Mouse (Mus musculus) cerebellum, postnatal 25 days (tissue): Measurements from ENCODE around the gene Nat8f1.
"Not testable (repeated sequence)": the region's sequence is repeated elsewhere in the genome, so short reads cannot be mapped to it uniquely, and the experiment has no call there.

Source experiments
- DNase-seq, 2 experiments: peaks; one replicate each; pipeline ENCODE4 v3.0.0; 2021; ENCODE audit warnings: mixed read lengths in 2 of 2

Gene Nat8f1

DNA sequence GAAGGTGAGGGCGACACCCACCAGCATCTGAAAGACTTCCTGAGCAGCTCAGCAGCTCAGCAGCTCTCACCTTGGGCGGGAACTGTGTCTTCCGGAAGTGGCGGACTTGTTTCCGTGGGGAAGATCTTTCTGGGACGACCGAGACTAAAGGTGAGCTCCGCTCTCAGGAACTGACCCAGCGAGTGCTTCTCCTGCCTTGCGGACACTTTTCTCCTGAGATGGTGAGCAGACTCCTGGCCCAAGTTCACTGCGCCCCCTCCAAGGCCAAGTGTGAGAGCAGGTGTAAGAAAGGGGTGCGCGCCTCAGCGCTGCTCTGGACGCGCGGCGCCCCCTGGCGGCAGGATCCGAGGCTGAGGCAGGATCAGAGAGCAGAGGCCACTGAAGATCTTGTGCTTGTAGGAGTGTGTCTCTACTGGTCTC is 10.8 kb downstream of the Nat8f1 start, which contains the start of gene Nat8f4:
Gene Nat8f4, minus strand, starts transcription at position 243 of the 420 bp plus-strand sequence.
- peak; percentile 89 to 91 for DNase-seq

DNA sequence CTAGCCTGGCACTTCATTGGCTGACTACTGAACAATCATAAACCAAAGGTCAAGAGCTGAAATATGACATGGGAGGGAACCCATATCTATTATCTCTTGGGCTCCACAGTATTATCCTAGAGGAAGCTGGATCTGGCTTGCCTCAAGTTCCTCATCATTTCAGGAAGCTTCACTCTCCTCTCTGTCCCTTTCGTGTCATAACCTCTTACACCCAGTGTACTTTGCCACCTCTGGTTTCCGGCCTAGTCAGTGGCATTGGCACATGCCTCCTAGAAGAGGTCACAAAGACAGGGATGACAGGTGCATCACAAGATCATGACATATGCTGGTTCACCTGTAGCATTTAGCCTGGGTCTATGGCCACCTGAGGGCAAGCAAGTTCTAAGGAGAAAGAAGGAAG is 13.2 kb downstream of the Nat8f1 start:
- DNase-seq, result no peak

DNA sequence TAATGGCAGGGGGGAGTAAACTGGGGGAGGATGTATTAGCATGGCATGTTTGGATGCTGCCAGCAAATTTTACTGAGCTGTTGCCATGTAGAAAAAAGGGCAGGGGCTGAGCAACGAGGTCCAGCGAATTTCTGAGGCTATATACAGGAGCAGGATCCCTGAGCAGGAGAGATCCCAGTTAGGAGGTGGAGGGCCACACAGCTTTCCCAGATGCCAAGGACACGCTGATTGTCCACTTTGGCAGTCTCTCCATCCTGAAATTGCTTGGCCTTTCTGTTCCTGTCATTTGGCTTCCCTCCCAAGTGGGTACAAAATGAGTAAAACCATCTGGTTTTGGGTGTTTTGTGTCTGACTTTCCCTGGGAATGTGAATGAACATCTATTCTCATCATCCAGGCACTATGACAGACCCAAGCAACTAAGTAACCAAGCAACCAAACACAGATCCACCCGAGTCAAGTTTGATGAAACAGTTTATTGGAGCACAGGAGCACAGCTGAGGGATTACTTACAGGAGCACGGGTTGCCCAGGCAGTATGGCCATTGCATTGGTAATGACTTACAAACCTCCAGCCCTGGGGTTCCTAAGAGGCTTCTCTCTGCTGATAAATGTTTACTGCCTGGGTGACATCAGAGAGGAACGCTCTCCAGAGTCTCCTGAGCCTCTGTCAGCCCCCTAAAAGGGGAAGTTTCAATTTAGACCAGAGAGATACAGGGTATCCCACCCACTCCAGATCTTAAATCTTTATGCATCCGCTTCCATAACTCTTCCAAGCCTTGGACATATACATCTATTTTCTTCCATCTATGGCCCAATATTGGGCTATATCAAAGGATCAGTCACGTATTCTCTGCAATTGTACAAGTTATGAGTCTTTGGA is 16.7 kb downstream of the Nat8f1 start:
- not testable (repeated sequence) for DNase-seq

DNA sequence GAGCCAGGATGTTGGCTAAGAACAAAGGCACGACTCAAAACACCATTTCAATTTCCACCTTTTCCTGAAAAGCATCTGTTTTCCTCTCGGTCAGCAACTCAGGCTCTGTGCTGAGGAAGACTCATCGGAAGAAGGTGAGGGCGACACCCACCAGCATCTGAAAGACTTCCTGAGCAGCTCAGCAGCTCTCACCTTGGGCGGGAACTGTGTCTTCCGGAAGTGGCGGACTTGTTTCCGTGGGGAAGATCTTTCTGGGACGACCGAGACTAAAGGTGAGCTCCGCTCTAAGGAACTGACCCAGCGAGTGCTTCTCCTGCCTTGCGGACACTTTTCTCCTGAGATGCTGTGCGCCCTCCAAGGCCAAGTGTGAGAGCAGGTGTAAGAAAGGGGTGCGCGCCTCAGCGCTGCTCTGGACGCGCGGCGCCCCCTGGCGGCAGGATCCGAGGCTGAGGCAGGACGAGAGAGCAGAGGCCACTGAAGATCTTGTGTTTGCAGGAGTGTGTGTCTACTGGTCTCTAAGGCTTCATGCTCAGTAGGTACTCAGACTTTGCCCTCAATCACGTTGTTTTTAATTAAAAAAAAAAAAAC is 20.3 kb downstream of the Nat8f1 start:
- DNase-seq, result peak; percentile 50 to 68

DNA sequence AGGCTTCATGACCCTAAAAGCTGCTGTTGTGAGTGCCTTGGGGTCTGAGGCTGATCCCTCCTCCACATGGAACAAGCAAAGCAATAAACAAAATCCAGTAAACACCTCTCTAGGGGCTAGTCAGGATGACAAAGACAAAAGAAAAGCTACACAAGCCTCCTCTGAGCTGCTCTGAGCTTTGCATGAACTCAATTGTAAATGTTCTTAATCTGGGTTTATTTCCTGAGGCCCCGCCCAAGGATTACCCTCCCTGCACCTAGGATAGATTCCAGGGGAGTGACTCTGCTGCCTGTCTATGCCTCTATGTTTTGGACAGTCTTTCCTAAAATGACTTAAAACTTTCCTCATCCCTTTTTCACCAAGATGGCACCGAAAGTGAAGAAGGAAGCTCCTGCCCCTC is 26.5 kb downstream of the Nat8f1 start:
- DNase-seq, result no peak

DNA sequence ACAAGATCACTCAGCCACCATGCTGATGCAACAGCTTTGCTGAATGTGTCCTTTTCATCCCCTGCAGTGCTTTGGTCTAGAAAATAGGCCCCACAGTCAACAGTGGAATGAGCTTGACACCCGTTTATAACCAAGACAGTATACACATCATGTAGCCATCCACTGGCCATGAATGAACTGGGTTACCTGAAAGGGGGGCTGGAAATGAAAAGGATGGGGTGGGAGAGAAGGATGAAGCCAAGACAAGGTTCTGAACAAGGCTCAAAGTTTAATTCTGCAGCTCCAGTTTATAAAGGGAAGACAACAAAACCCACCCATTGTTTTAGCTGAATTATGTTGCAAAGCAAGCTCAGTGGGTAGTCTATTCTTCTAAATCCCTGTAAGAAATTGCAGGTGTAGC is 31.2 kb downstream of the Nat8f1 start:
- DNase-seq, result no peak

DNA sequence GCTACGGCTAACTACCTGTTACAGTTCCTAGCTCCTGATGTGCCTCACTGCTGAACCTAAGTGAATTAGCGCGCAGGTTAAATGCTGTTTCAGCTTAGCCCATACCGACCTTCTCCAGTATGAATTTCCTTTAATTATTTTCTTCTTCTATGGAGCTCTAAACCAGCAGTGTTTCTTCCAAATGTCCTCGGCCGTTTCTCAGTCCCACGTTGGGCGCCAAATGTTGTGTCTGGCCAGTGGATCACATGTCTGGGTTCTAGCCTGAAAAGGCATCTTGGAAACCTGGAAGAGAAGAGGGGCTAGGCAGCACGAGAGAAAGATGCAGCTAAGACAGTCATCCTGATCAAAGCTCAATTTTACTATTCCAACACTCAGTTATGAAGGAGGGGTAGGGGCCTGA is 32.2 kb downstream of the Nat8f1 start:
- not testable (repeated sequence) for DNase-seq

DNA sequence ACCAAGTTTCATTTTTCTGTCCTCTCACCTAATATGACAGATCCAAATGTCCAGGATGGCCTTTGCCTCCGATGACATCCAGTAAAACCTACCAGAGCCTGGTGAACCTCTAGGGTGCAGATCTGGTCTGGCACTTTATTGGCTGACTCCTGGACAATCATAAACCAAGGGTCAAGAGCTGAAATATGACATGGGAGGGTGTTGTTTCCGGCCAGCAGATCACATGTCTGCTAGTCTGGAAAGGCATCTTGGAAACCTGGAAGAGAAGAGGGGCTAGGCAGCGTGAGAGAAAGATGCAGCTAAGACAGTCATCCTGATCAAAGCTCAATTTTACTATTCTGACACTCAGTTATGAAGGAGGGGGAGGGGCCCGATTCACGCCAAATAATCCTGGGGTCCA is 46.5 kb downstream of the Nat8f1 start, which contains the start of gene Nat8f2:
Gene Nat8f2, minus strand, starts transcription at position 153 of the 400 bp plus-strand sequence.
- DNase-seq, result not testable (repeated sequence)

DNA sequence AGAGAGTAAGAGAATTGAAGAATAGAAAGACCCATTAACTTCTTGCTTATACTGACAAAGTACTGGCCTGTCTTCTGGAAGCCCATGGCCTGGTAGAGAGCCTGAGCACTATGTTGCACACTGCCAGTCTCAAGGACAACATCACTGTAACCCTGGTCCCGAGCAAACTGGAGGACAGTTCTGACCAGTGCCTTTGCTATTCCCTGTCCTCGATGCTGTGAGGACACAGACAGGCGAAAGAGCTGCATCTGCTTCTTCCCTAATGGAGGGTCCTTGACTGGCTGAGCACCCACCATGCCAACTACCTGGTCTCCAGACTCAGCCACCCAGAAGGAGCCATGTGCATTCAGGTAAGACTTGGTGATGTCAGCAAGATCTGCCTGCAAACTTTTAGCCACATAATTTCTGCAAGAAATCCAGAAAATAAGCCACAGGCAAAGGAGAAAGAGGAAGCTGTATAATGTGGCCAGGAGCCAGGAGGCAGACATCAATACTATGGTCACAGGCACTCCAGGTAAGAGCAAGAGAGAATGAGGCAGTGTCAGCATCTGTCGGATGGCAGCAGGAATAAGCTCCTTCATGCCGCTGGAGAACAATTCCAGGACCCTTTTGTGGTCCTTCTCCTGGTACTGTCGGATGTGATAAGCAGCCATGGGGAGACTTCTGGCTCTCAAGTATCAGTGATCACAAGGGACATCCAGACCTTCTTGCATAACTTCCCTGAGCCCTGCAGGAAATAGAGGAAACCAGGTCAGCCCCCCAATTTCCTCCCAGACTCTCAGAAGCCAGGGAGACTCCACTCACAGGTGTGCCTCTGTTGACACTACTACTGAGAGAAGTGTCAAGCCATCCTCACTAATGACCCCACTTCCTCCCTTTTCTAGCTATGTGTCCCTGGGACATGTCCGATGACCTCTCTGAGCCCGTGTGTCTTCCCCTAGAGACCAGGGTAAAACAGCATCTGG is 47.5 kb downstream of the Nat8f1 start:
- DNase-seq, result no peak

DNA sequence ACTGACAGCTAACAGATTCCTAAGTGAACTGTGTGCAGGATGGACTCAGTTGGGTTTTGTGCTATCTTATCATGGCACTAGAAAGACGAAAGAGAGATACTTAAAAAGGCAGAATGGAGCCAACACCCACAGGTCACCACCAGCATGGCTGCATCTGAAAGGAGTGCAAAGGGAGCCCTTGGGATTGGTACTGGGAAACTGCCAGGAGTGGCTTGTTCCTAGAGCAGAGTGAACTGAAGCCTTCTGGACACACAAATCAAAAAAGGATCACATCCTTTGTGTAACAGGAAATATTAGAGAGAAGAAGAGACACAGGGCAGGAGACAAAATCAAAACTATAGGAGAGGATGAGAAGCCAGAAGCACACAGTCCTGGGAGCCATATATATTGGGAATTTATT is 48.5 kb downstream of the Nat8f1 start:
- DNase-seq, result not testable (repeated sequence)

DNA sequence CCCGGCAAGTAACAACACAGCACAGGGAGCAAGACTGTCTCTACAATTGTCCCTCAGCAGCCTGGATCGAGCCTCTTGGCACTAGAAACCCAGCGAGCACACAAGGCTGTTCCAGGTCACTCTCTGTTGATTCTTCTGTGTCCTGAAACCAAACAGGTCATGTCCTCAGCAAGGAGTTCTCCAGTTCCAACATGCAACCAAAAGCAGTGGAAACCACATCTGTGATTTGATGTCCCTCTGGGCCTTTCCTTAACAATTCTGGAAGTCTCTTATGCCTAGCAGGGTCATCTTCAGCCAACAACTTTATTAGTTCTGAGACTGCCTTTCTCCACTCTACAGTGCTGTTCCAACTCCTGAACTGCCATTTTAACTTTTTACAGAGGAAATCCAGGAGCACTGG is 49.3 kb downstream of the Nat8f1 start:
- DNase-seq, result not testable (repeated sequence)

DNA sequence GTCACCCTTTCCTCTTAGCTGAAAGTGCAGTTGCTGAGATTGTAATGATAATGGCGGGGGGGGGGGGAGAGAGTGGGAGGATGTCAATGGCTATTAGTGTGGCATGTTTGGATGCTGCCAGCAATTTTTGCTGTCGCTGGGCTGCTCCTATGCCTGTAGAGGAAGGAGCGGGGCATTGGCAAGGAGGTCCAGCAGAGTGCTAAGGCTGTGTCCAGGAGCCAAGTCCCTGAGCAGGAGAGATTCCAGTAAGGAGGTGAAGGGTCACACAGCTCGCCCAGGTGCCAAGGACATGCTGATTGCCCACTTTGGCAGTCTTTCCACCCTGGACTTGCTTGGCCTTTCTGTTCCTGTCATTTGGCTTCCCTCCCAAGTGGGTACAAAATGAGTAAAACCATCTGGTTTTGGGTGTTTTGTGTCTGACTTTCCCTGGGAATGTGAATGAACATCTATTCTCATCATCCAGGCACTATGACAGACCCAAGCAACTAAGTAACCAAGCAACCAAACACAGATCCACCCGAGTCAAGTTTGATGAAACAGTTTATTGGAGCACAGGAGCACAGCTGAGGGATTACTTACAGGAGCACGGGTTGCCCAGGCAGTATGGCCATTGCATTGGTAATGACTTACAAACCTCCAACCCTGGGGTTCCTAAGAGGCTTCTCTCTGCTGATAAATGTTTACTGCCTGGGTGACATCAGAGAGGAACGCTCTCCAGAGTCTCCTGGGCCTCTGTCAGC is 50.4 kb downstream of the Nat8f1 start:
- peak in 1 of 2 experiments; percentile 7 for DNase-seq

DNA sequence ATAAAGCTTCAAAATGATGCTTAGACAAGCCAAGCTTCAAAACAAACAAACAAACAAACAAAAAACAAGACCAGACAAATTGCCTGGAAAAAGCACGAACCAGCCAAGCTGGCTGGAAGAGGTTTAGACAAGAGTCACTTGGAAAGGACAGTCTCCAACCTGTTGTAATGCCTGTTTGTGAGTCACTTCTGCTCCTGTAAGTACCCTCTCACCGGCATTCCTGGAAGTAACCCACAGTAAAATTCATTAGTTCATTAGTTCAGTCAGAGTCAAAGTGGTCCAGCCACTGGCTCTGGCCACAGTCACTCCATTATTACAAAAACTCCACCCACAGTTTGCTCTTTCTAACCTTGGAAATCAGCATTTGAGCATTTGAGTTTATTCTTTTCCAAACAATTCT is 51.6 kb downstream of the Nat8f1 start:
- no peak for DNase-seq

DNA sequence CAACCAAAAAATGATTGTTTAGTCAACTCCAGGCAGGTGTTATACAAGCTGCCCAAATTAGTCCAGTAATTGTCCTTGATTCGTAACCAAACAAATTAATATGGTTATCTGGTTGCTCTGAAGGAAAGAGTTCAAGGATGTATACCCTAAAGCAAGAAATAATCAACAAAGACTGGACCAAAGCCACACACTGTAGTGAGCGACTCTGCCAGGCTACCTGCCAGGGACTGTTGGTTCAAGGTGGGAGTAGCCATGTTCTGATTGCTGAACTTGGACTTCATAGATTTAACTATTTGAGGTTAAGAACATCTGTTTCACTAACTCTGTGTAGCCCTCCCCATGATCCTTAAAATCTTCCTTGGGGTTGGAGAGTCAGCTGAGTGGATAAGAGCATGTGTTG is 52.4 kb downstream of the Nat8f1 start:
- no peak for DNase-seq

DNA sequence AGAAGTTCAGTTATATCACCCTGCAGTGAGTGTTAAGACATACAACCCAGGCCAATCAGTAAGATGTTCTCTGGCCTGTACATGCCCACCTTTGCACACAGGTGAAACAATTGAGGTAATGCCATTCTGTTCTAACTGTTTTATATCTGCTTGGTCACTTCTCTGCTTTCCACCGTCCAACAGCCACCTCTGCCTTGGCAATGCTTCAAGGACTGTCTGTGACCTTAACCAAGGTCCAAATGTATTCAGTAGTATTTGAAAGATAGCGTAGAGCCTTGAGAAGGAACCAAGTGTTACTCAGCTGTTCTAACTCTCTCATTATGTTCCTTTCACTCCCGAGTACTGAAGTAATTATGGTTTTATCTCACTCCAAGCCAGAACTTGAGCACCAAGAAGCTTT is 52.9 kb downstream of the Nat8f1 start:
- no peak for DNase-seq

DNA sequence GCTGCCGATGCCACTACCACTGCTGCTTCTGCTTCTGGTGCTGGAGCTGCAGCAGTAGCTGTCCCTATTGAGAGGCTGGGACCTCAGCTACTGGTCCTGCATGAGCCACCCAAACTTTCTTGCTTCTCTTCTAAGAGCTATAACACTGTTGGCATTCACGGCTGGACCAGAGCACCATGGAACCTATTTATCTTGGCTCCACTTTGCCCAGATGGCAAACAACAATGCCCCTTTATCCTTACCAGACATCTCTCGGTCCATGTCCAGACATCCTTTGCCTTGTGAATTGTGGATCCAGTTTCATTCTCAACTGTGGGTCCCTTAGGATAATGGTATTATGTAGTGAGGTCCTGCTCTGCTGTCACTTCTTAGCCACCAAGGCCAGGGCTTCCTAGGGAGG is 54.2 kb downstream of the Nat8f1 start:
- no peak for DNase-seq
